Mouse (Mus musculus) effector memory CD4-positive, alpha-beta T cell, adult 7 months (primary cell): ENCODE measurements around the gene Defb28. TPM values are rescaled to one million over a fixed set of nuclear protein-coding genes. Genes with fewer than 3 reads are reported as not detected.

Experiments
- polyA plus RNA-seq: library from polyadenylated mRNA; unstranded; fragments of 100-300 nt; shearing (Covaris generic); gene quantifications from one replicate; pipeline ENCODE4 v1.2.1, GENCODE M21; 2017

The Defb28 gene
- polyA plus RNA-seq: not detected

DNA sequence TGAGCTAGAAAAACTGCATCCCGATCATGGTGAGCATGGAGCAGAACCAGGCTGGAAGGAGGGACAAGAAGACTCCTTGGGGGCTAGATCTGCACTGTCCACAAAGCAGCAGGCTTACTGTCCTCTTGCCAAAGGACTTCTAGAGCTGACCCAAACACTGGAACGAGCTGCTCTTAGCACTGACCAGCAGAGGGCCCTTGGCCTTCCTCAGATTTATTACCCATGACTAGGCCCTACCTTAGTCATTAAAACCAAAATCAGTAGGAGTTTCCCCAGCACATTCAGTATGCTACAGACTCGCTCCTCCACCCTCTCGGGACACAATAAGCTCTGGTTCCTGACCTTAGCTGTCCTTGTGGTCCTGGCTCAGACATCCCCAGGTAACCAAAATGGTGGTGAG, at the start of gene Defb28:
TSS of gene Defb28 (plus strand) at position 275 of the 400 bp plus-strand sequence.

GRCm38 (mm10) chr2:152476763-152477162, 41.3 kb upstream of the Defb28 start, which contains the start of gene Defb20:
Gene Defb20, plus strand, starts transcription at chr2:152477063.

GRCm38 (mm10) chr2:152490038-152490437, 28.0 kb upstream of the Defb28 start, which contains the start of gene Defb22:
Gene Defb22, minus strand, starts transcription at chr2:152490138.

DNA sequence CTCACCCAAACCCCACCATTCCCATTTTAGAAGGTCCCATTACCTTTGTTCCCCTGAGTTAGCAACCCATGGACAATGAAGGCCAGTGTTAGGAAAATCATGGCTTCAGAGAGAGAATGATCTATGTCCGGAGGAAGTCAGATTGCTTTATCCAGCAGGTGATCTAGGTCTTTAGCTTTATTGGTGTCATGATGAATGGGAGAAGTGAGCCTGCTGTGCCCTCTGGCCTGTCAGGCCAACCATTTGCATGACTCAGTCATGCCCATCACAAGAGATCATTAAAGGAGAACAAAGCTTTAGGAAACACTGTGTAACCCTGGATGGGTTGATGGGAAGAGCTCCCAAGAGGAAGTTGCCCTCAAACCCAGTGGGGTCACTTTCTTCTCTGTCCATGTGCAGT, 6.5 kb upstream of the Defb28 start, which contains the start of gene Defb26:
TSS of gene Defb26 (minus strand) at position 101 of the 400 bp plus-strand sequence.

DNA sequence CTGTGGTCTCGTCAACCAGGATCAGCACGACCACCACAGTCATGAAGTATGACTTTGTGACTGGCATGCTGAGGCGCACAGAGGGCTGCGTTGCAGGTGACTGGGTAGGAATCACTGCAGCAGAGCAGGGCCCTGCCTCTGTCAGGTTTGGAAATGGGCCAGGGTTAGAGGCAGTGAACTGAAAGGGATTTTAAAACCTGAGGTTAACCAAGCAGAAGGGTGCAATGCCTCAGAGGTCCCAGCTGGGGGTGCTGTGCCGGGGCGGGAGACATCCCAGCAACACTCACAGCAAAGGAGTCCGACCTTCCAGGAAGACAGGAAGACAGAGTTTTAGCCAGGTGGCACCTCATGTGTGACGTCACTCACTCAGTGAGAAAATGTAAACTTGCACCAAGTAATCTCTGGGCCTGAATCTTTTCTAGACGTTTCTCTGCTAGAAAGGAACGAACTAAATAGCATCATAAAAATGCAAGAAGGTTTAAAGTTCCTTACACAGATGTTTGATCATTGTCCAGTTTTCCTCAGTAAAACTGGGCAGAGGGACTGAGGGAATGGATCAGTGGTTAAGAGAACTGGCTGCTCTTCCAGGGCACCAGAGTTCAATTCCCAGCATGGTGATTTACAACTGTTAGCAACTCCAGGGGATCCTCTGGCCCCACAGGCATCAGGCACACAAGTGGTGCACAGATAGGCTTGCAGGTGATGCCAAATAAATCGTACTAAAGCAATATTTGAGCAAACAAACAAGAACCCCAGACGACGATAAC, 22.1 kb downstream of the Defb28 start, which contains the start of gene Defb29:
TSS of gene Defb29 (minus strand) at position 155 of the 767 bp plus-strand sequence.

DNA sequence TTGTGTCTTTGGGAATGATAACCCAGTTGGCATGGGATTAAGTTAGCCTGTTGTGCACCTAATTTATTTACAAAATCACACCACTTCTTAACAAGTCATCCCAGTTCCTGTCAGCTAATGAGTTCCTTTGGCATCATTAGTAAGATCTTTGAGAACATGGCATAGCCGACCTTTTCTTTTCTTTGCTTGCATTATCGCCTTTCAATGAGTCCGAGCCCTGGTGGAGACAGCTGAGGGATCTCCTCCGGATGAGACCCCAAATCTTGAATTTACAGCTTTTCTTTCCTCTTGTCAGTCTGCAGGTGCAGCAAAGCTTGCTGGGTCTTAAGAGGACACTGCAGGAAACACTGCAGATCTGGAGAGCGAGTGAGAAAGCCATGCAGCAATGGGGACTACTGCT, 51.0 kb downstream of the Defb28 start, which contains the start of gene Gm17416:
TSS of gene Gm17416 (plus strand) at position 301 of the 400 bp plus-strand sequence.

Other genes with a start within 250 kb of the Defb28 start
- 66.3 TPM for gene Tbc1d20, start 224.4 kb upstream of the Defb28 start, polyA plus RNA-seq
- gene Rbck1, start 185.6 kb upstream of the Defb28 start, polyA plus RNA-seq: 268 TPM
- gene Trib3, start 174.2 kb upstream of the Defb28 start, polyA plus RNA-seq: 5.6 TPM
- not detected for gene Nrsn2, start 141.6 kb upstream of the Defb28 start, polyA plus RNA-seq
- gene Sox12, start 120.2 kb upstream of the Defb28 start, polyA plus RNA-seq: 0.21 TPM
- gene Zcchc3, start 103.2 kb upstream of the Defb28 start, polyA plus RNA-seq: 0.93 TPM
- 0.62 TPM for gene 6820408C15Rik, start 102.7 kb upstream of the Defb28 start, polyA plus RNA-seq
- not detected for gene Defb23, start 53.6 kb upstream of the Defb28 start, polyA plus RNA-seq
- gene Defb20, start 41.2 kb upstream of the Defb28 start, polyA plus RNA-seq: not detected
- gene Defb22, start 28.1 kb upstream of the Defb28 start, polyA plus RNA-seq: not detected
- not detected for gene Defb26, start 6.6 kb upstream of the Defb28 start, polyA plus RNA-seq
- not detected for gene Defb29, start 21.8 kb downstream of the Defb28 start, polyA plus RNA-seq
- not detected for gene Gm17416, start 51.1 kb downstream of the Defb28 start, polyA plus RNA-seq
- not detected for gene Defb21, start 54.5 kb downstream of the Defb28 start, polyA plus RNA-seq
- 1.1 TPM for gene Defb19, start 62.1 kb downstream of the Defb28 start, polyA plus RNA-seq
- not detected for gene Defb45, start 81.1 kb downstream of the Defb28 start, polyA plus RNA-seq
- gene Defb36, start 86.1 kb downstream of the Defb28 start, polyA plus RNA-seq: not detected
- gene Defb25, start 104.8 kb downstream of the Defb28 start, polyA plus RNA-seq: not detected
- not detected for gene Rem1, start 108.7 kb downstream of the Defb28 start, polyA plus RNA-seq
- gene H13, start 151.2 kb downstream of the Defb28 start, polyA plus RNA-seq: 182 TPM
- 4.7 TPM for gene Mcts2, start 168.8 kb downstream of the Defb28 start, polyA plus RNA-seq
- 1.9 TPM for gene Id1, start 218.0 kb downstream of the Defb28 start, polyA plus RNA-seq
- 0.54 TPM for gene Cox4i2, start 235.9 kb downstream of the Defb28 start, polyA plus RNA-seq